Mouse (Mus musculus): ENCODE measurements around the gene Shroom4. TPM values are rescaled to one million over a fixed set of nuclear protein-coding genes. Genes with fewer than 3 reads are reported as not detected.

Gene Shroom4
- total and polyA plus RNA-seq, 2 experiments from 2014 or later: 0.95 to 6.4 TPM

DNA sequence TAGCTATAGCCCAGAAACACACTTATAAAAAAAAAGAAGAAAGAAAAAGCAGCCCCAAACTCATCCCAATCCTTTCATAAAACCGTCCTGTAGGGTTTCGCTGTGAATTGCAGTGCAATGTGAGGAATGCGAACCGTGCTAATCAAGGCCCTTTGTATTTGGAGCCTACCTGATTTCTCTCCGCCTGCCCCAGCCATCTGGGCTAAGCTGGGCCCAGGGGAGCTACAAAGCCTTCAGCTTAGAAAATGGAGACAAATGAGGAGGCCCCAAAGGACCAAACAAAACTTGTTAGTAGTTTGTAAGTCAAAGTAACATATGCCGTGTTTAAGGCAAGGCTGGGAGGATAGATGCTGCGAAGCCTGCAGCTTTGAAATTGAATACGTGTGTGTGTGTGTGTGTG is 84.2 kb downstream of the Shroom4 start:
- Histone ChIP-seq H3K9ac (replicated peaks; ENCODE audit: low read length) (no peak overlapping the region), H3K27ac (no peak overlapping the region), H3K9me3 (ENCODE audit: low read length) (no peaks in the 10 kb centered on the region), H3K27me3 (ENCODE audit: insufficient read depth, low read length) (no peaks in the 10 kb centered on the region), H3K4me1 (ENCODE audit: insufficient read depth, low read length) (no peaks in the 10 kb centered on the region), H3K4me3 (ENCODE audit: low read length) (no peak overlapping the region), H3K36me3 (ENCODE audit: insufficient read depth, low read length) (no peaks in the 10 kb centered on the region), H3K4me2 (ENCODE audit: low read depth, low read length) (no peak overlapping the region)
- ATAC-seq: no peak
- no peak for DNase-seq (ENCODE audit: low spot score)
- no peak for TF ChIP-seq CTCF (IDR thresholded peaks at IDR 0.05; ENCODE audit: low read depth)
- WGBS: 54% methylated on average over 8 of the region's 8 CpGs

- no peak overlapping the region for H3K9ac ChIP-seq (replicated peaks; ENCODE audit: low read length)
- 78% methylated on average over 4 of the region's 4 CpGs for WGBS
- no peaks in the 10 kb centered on the region for H3K9me3 ChIP-seq (ENCODE audit: low read length)
- ATAC-seq (no peak), DNase-seq (ENCODE audit: low spot score) (no peak)
- H3K4me1 ChIP-seq (ENCODE audit: insufficient read depth, low read length): no peaks in the 10 kb centered on the region
- no peak for TF ChIP-seq CTCF (IDR thresholded peaks at IDR 0.05; ENCODE audit: low read depth)
- no peak overlapping the region for H3K4me2 ChIP-seq (ENCODE audit: low read depth, low read length)
- no peaks in the 10 kb centered on the region for H3K36me3 ChIP-seq (ENCODE audit: insufficient read depth, low read length)
- no peaks in the 10 kb centered on the region for H3K27me3 ChIP-seq (ENCODE audit: insufficient read depth, low read length)
- H3K4me3 ChIP-seq (ENCODE audit: low read length): no peak overlapping the region
- no peak overlapping the region for H3K27ac ChIP-seq
These were observed 90.8 kb downstream of the Shroom4 start for GRCm38 (mm10) chrX:6490433-6490832.

DNA sequence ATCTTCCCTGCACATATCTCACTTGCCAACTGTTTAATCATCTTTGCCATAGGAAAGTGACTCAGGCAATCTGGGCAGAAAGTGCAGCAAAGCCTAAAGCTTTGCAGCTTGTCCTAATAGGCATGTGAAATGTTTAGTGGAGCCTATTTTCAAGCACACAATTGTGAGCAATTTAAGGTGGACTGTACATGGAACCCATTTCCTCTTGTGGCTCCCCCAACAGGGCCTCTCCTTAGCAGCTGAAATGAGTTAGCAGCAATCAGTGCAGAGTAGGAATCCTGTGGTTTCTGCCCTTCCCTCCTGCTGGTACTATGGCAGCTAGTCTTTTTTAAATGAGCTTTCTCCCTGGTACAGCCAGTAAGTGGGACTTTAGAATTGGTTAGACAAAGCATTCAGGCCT is 95.8 kb downstream of the Shroom4 start:
- Histone ChIP-seq H3K9ac (replicated peaks; ENCODE audit: low read length) (no peak overlapping the region), H3K4me1 (ENCODE audit: insufficient read depth, low read length) (no peaks in the 10 kb centered on the region), H3K36me3 (ENCODE audit: insufficient read depth, low read length) (no peaks in the 10 kb centered on the region), H3K4me3 (ENCODE audit: low read length) (no peak overlapping the region), H3K27me3 (ENCODE audit: insufficient read depth, low read length) (no peaks in the 10 kb centered on the region), H3K9me3 (ENCODE audit: low read length) (no peaks in the 10 kb centered on the region), H3K27ac (no peak overlapping the region), H3K4me2 (ENCODE audit: low read depth, low read length) (no peak overlapping the region)
- no peak for ATAC-seq
- no peak for TF ChIP-seq CTCF (IDR thresholded peaks at IDR 0.05; ENCODE audit: low read depth)
- no peak for DNase-seq (ENCODE audit: low spot score)

DNA sequence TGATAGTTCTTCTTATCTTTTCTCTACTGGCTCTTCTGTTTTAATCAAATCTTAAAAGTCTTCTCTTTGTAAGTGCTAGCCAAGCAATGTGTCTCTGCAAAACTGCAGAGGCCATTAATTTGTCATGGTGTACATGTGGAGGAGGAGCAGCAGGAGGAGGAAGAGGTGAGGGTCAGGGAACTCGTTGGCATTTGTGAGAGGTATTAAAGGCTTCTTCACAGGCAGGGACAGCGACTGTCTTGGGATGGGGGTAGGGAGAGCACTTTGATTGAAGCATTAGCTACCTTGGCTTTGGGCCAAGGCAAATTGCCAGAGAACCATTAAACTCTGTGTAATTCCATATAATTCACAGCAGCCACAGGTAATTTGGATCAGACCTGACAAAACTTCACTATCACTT is 96.7 kb downstream of the Shroom4 start:
- no peaks in the 10 kb centered on the region for H3K4me1 ChIP-seq (ENCODE audit: insufficient read depth, low read length)
- H3K9ac ChIP-seq (replicated peaks; ENCODE audit: low read length): no peak overlapping the region
- DNase-seq (ENCODE audit: low spot score) (no peak), ATAC-seq (no peak)
- 27% methylated on average over 2 of the region's 2 CpGs for WGBS
- no peak overlapping the region for H3K4me2 ChIP-seq (ENCODE audit: low read depth, low read length)
- H3K36me3 ChIP-seq (ENCODE audit: insufficient read depth, low read length): no peaks in the 10 kb centered on the region
- H3K9me3 ChIP-seq (ENCODE audit: low read length): no peaks in the 10 kb centered on the region
- no peaks in the 10 kb centered on the region for H3K27me3 ChIP-seq (ENCODE audit: insufficient read depth, low read length)
- H3K27ac ChIP-seq: no peak overlapping the region
- no peak overlapping the region for H3K4me3 ChIP-seq (ENCODE audit: low read length)
- TF ChIP-seq CTCF (IDR thresholded peaks at IDR 0.05; ENCODE audit: low read depth): no peak

GRCm38 (mm10) chrX:6501850-6502249 is 102.2 kb downstream of the Shroom4 start:
- Histone ChIP-seq H3K4me1 (ENCODE audit: insufficient read depth, low read length) (no peaks in the 10 kb centered on the region), H3K4me2 (ENCODE audit: low read depth, low read length) (no peak overlapping the region), H3K9me3 (ENCODE audit: low read length) (no peaks in the 10 kb centered on the region), H3K36me3 (ENCODE audit: insufficient read depth, low read length) (no peaks in the 10 kb centered on the region), H3K9ac (replicated peaks; ENCODE audit: low read length) (no peak overlapping the region), H3K4me3 (ENCODE audit: low read length) (no peak overlapping the region), H3K27me3 (ENCODE audit: insufficient read depth, low read length) (no peaks in the 10 kb centered on the region), H3K27ac (no peak overlapping the region)
- no peak for ATAC-seq
- no peak for TF ChIP-seq CTCF (IDR thresholded peaks at IDR 0.05; ENCODE audit: low read depth)
- 68% methylated on average over 1 of the region's 1 CpGs for WGBS
- no peak for DNase-seq (ENCODE audit: low spot score)

DNA sequence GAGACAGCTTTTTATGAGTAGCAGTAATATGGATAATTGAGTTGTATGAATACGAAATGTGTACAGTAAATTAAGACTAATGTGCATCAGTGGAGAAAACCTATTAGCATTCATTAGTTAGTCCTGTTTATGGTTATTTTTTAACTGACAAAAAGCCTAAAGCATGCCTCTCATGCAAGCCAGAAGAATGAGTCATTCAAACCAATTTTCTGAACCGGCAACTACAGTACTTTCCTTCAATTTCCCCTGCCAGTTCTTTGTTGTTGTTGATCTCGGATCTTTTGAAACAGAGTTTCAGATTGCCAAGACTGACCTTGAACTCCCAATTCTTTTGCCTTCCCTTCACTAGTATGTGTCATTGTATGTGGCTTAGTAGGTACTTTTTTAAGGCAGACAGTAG is 117.6 kb downstream of the Shroom4 start:
- 69% methylated on average over 3 of the region's 3 CpGs for WGBS
- H3K27me3 ChIP-seq (ENCODE audit: insufficient read depth, low read length): no peaks in the 10 kb centered on the region

GRCm38 (mm10) chrX:6518421-6518820 is 118.8 kb downstream of the Shroom4 start:
- no peak overlapping the region for H3K9ac ChIP-seq (replicated peaks; ENCODE audit: low read length)
- H3K4me3 ChIP-seq (ENCODE audit: low read length): no peak overlapping the region
- no peaks in the 10 kb centered on the region for H3K27me3 ChIP-seq (ENCODE audit: insufficient read depth, low read length)
- no peak for TF ChIP-seq CTCF (IDR thresholded peaks at IDR 0.05; ENCODE audit: low read depth)
- ATAC-seq (no peak), DNase-seq (ENCODE audit: low spot score) (no peak)
- no peak overlapping the region for H3K27ac ChIP-seq
- no peaks in the 10 kb centered on the region for H3K4me1 ChIP-seq (ENCODE audit: insufficient read depth, low read length)
- WGBS: 79% methylated on average over 2 of the region's 2 CpGs
- H3K36me3 ChIP-seq (ENCODE audit: insufficient read depth, low read length): no peaks in the 10 kb centered on the region
- H3K4me2 ChIP-seq (ENCODE audit: low read depth, low read length): no peak overlapping the region
- H3K9me3 ChIP-seq (ENCODE audit: low read length): no peaks in the 10 kb centered on the region

More for the DNA sequence above, 117.6 kb downstream of the Shroom4 start:
- no peaks in the 10 kb centered on the region for H3K9me3 ChIP-seq (ENCODE audit: low read length)
- TF ChIP-seq CTCF (IDR thresholded peaks at IDR 0.05; ENCODE audit: low read depth): no peak
- no peak overlapping the region for H3K9ac ChIP-seq (replicated peaks; ENCODE audit: low read length)
- no peak overlapping the region for H3K4me3 ChIP-seq (ENCODE audit: low read length)
- DNase-seq (ENCODE audit: low spot score): no peak
- H3K4me1 ChIP-seq (ENCODE audit: insufficient read depth, low read length): no peaks in the 10 kb centered on the region
- no peak overlapping the region for H3K27ac ChIP-seq
- H3K4me2 ChIP-seq (ENCODE audit: low read depth, low read length): no peak overlapping the region
- no peak for ATAC-seq
- H3K36me3 ChIP-seq (ENCODE audit: insufficient read depth, low read length): no peaks in the 10 kb centered on the region

Data from hindbrain, postnatal 0 days (tissue).